Mouse (Mus musculus) embryonic fibroblast, embryonic 13.5 days (primary cell): ENCODE measurements at regions not wholly inside any gene's neighbourhood (a gene's known extent, or its start where the extent isn't known, plus 50 kb on each side); places are given as distances from the start of the nearest gene placed in this dataset.

ENCODE experiments used
- CTCF ChIP-seq: IDR thresholded peaks from 2 replicates; pipeline ENCODE4 v1.5.1; 2011; ENCODE audit warnings: mild to moderate bottlenecking, control low read depth, low read length, moderate library complexity, borderline replicate concordance; ENCODE audit not compliant: insufficient read depth
- POLR2A ChIP-seq: IDR thresholded peaks from 2 replicates; pipeline ENCODE4 v1.6.1; 2011; ENCODE audit warnings: low read depth, mild to moderate bottlenecking, control low read depth, low read length, moderate library complexity

GRCm38 (mm10) chr2:160580250-160580649, 65.4 kb upstream of the Top1 start:
- TF ChIP-seq CTCF, result no peak
- no peak for TF ChIP-seq POLR2A
